Mouse (Mus musculus): ENCODE measurements at regions not wholly inside any gene's neighbourhood (a gene's known extent, or its start where the extent isn't known, plus 50 kb on each side); places are given as distances from the start of the nearest gene placed in this dataset.

DNA sequence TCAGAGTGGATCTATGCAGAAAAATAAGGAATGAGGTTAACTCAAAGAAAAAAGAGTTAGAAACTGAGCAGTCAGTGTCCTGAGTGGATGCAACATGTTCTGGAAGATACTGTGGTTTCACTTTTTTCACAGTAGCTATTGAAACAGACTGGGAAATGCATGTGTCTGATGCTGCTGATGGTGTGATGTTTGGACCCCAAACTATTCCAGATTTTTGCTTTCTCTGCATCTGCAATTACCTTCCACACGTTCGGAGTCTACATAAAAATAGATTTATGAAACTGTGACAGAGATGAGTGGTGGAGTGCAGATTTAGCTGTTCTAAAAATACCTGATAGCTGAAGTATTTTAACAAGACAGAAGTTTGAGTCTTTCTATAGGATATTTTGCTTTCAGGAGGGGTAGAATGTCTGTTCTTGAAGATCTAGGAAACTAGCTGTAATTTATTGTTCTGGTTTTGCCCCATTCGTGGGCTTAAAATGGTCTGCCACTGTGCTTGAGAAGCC lies 545.3 kb downstream of the Stim2 start:
- DNase-seq (ENCODE audit: low read depth in 3 of 3, low spot score in 3 of 3) (no peak), ATAC-seq (ENCODE audit: insufficient read depth) (no peak)
- H3K27me3 ChIP-seq (ENCODE audit: control insufficient read depth, insufficient read depth, low read length): no peaks in the 10 kb centered on the region
- H3K4me2 ChIP-seq (ENCODE audit: low read depth): no peak overlapping the region
- TF ChIP-seq CTCF (IDR thresholded peaks at IDR 0.05; ENCODE audit: low read depth) (no peak), EP300 (IDR thresholded peaks at IDR 0.05; ENCODE audit: low read depth) (no peak)
- no peak overlapping the region for H3K27ac ChIP-seq
- no peak overlapping the region for H3K9ac ChIP-seq (replicated peaks)
- no peak overlapping the region for H3K4me3 ChIP-seq (ENCODE audit: insufficient read depth in 1 of 2, low read depth in 2 of 2, low read length in 2 of 2)
- WGBS (ENCODE audit: insufficient replicate concordance): 55% methylated on average over 3 of the region's 3 CpGs
- no peaks in the 10 kb centered on the region for H3K4me1 ChIP-seq (replicated peaks; ENCODE audit: control insufficient read depth in 2 of 2, insufficient read depth in 2 of 2, low read length in 1 of 2)
- H3K36me3 ChIP-seq (replicated peaks; ENCODE audit: control insufficient read depth, insufficient read depth, low read depth): no peaks in the 10 kb centered on the region
- H3K9me3 ChIP-seq (ENCODE audit: control insufficient read depth, low read length): no peaks in the 10 kb centered on the region

DNA sequence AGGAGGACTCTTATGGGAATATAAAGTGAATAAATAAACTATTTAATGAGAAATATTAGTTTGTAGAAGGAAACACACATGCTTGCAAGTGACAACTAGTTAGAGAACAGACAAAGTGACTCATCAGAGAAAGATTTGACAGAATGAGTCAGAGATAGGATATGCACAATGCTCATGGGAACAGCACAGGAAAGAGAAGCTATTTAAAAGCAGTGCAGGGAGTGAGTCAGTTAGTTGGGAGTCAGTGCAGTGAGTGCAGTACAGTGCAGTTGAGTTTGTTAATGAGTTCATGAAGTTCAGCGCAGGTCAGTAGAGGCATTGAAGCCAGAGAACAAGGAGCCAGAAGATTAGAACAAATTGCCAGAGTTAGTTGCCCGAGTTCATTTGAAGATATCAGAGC lies 580.2 kb downstream of the Stim2 start:
- H3K9me3 ChIP-seq (ENCODE audit: control insufficient read depth, low read length): no peaks in the 10 kb centered on the region
- ATAC-seq (ENCODE audit: insufficient read depth) (no peak), DNase-seq (ENCODE audit: low read depth in 3 of 3, low spot score in 3 of 3) (no peak)
- no peak overlapping the region for H3K4me2 ChIP-seq (ENCODE audit: low read depth)
- no peaks in the 10 kb centered on the region for H3K27me3 ChIP-seq (ENCODE audit: control insufficient read depth, insufficient read depth, low read length)
- H3K36me3 ChIP-seq (replicated peaks; ENCODE audit: control insufficient read depth, insufficient read depth, low read depth): no peaks in the 10 kb centered on the region
- H3K9ac ChIP-seq (replicated peaks): no peak overlapping the region
- H3K4me1 ChIP-seq (replicated peaks; ENCODE audit: control insufficient read depth in 2 of 2, insufficient read depth in 2 of 2, low read length in 1 of 2): no peaks in the 10 kb centered on the region
- TF ChIP-seq CTCF (IDR thresholded peaks at IDR 0.05; ENCODE audit: low read depth) (no peak), EP300 (IDR thresholded peaks at IDR 0.05; ENCODE audit: low read depth) (no peak)
- WGBS (ENCODE audit: insufficient replicate concordance): 50% methylated on average over 2 of the region's 2 CpGs
- H3K4me3 ChIP-seq (ENCODE audit: insufficient read depth in 1 of 2, low read depth in 2 of 2, low read length in 2 of 2): no peak overlapping the region
- H3K27ac ChIP-seq: no peak overlapping the region

DNA sequence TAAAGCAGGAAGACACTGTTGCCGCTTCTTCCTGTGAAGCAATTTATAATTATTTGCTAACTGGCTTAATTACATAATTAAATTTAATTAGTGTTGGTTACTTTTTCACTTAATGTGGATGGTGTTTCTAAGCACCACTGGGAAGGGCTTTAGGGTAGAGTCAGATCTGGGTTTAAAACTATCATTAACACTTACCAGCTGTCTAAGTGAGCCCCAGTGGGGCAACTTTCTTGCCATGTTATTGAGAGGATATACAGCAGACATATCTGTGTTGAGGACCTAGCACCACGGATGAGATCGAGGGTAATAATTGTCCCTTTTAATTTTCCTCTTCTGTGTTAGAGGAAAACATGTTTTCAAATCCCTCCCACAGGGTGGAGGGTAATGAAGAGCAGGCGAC lies 581.2 kb downstream of the Stim2 start:
- no peaks in the 10 kb centered on the region for H3K4me1 ChIP-seq (replicated peaks; ENCODE audit: control insufficient read depth in 2 of 2, insufficient read depth in 2 of 2, low read length in 1 of 2)
- DNase-seq (ENCODE audit: low read depth in 3 of 3, low spot score in 3 of 3) (no peak), ATAC-seq (ENCODE audit: insufficient read depth) (no peak)
- no peak overlapping the region for H3K4me2 ChIP-seq (ENCODE audit: low read depth)
- H3K9ac ChIP-seq (replicated peaks): no peak overlapping the region
- TF ChIP-seq CTCF (IDR thresholded peaks at IDR 0.05; ENCODE audit: low read depth): no peak
- no peak for TF ChIP-seq EP300 (IDR thresholded peaks at IDR 0.05; ENCODE audit: low read depth)
- H3K36me3 ChIP-seq (replicated peaks; ENCODE audit: control insufficient read depth, insufficient read depth, low read depth): no peaks in the 10 kb centered on the region
- no peak overlapping the region for H3K27ac ChIP-seq
- H3K9me3 ChIP-seq (ENCODE audit: control insufficient read depth, low read length): no peaks in the 10 kb centered on the region
- H3K4me3 ChIP-seq (ENCODE audit: insufficient read depth in 1 of 2, low read depth in 2 of 2, low read length in 2 of 2): no peak overlapping the region
- no peaks in the 10 kb centered on the region for H3K27me3 ChIP-seq (ENCODE audit: control insufficient read depth, insufficient read depth, low read length)
- WGBS (ENCODE audit: insufficient replicate concordance): 67% methylated on average over 4 of the region's 4 CpGs

DNA sequence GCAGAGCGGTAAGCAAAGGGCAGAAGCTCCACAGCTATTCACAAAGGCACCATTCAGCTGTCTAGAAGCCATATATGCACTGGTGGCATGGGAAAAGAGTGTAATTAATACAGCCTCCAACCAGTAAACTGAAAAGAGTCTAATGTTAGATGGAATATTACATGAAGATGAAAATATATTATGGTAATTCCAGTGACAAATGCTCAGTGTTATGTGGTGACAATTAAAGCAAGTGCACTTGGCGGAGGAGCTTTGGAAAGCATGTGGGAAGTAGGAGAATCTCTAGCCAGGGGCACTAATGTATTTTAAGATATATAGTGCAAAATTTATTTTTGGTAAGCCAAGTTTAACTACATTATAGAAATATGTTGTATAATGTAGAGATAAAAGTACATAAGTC lies 583.9 kb downstream of the Stim2 start:
- ATAC-seq (ENCODE audit: insufficient read depth) (no peak), DNase-seq (ENCODE audit: low read depth in 3 of 3, low spot score in 3 of 3) (no peak)
- Histone ChIP-seq H3K4me2 (ENCODE audit: low read depth) (no peak overlapping the region), H3K4me3 (ENCODE audit: insufficient read depth in 1 of 2, low read depth in 2 of 2, low read length in 2 of 2) (no peak overlapping the region), H3K27me3 (ENCODE audit: control insufficient read depth, insufficient read depth, low read length) (no peaks in the 10 kb centered on the region), H3K27ac (no peak overlapping the region), H3K36me3 (replicated peaks; ENCODE audit: control insufficient read depth, insufficient read depth, low read depth) (no peaks in the 10 kb centered on the region), H3K9me3 (ENCODE audit: control insufficient read depth, low read length) (no peaks in the 10 kb centered on the region), H3K9ac (replicated peaks) (no peak overlapping the region), H3K4me1 (replicated peaks; ENCODE audit: control insufficient read depth in 2 of 2, insufficient read depth in 2 of 2, low read length in 1 of 2) (no peaks in the 10 kb centered on the region)
- WGBS (ENCODE audit: insufficient replicate concordance): 70% methylated on average over 2 of the region's 2 CpGs
- TF ChIP-seq EP300 (IDR thresholded peaks at IDR 0.05; ENCODE audit: low read depth): no peak
- no peak for TF ChIP-seq CTCF (IDR thresholded peaks at IDR 0.05; ENCODE audit: low read depth)

DNA sequence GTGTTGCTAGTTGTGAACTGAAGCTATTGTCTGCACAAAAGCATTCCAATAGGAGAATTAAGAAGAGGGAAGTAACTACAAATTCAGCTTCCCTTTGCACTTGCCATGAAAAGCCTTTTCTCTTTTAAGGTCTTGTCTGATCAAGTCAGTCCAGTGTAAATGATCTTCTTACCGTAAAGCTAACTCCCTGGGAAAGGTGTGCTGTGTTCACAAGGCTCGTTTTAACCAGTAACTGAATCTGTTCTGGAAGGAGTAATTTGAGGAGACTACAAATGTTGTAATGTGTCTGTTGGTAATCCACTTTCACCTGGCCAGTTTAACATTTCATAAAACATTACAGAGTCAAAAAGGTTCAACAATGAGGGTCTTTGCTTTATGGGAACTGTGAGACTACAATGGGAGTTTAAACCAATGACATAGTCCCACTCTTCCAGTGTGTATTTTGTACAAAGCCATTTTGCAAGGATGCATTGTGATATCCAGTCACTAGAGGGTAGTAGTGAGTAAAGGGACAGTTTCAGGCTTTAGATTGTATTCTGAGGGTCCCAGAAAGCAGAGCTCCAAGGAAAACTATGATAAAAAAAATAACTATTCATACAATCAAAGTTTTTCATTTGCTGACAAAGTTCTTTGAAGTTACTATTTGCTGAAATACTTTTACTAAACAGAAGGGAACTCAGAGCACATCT lies 590.2 kb downstream of the Stim2 start:
- H3K4me1 ChIP-seq (replicated peaks; ENCODE audit: control insufficient read depth in 2 of 2, insufficient read depth in 2 of 2, low read length in 1 of 2): no peaks in the 10 kb centered on the region
- H3K36me3 ChIP-seq (replicated peaks; ENCODE audit: control insufficient read depth, insufficient read depth, low read depth): no peaks in the 10 kb centered on the region
- H3K4me2 ChIP-seq (ENCODE audit: low read depth): no peak overlapping the region
- ATAC-seq (ENCODE audit: insufficient read depth) (no peak), DNase-seq (ENCODE audit: low read depth in 3 of 3, low spot score in 3 of 3) (no peak)
- 44% methylated on average over 2 of the region's 2 CpGs for WGBS (ENCODE audit: insufficient replicate concordance)
- H3K27me3 ChIP-seq (ENCODE audit: control insufficient read depth, insufficient read depth, low read length): no peaks in the 10 kb centered on the region
- H3K27ac ChIP-seq: no peak overlapping the region
- TF ChIP-seq CTCF (IDR thresholded peaks at IDR 0.05; ENCODE audit: low read depth): peak; percentile 38; the same call in 1 of the 2 replicates
- TF ChIP-seq EP300 (IDR thresholded peaks at IDR 0.05; ENCODE audit: low read depth): no peak
- no peak overlapping the region for H3K9ac ChIP-seq (replicated peaks)
- no peaks in the 10 kb centered on the region for H3K9me3 ChIP-seq (ENCODE audit: control insufficient read depth, low read length)
- no peak overlapping the region for H3K4me3 ChIP-seq (ENCODE audit: insufficient read depth in 1 of 2, low read depth in 2 of 2, low read length in 2 of 2)

All from liver, embryonic 14.5 days (tissue).